In the genomic region with DNA sequence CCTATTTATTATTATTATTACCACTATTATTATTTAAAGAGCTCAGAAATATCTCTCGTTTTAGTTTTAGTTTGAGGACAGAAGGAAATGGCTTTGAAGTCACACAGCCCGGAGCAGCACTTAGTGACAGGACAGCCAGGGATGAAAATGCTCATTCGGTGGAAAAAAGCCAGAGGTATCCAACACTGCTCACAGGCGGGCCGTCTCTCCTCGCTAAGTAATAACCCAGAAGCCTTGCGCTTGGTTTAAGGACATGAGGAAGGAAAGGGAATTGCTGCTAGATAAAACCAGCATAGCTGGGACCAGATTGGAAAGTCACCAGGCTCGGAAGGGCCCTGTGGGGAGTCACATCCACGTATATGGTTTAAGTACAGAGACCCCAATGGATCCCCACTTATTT, we compare ENCODE assay signal across 10 mouse cellular contexts. TPM values are rescaled to one million over a fixed set of nuclear protein-coding genes. Genes with fewer than 3 reads are reported as not detected.
DNase-seq lines count a peak whose midpoint lies in the region; ATAC-seq and TF ChIP-seq lines count a peak whose summit lies in the region.
"Had no signal": no experiment of that assay in that cellular context is flagged by ENCODE, and none has a peak within 500 bp of the region (broad histone marks: within the 10 kb centered on the region; RNA-seq: fewer than 3 reads in every experiment).

No protein-coding gene starts in this region.

- peak; percentile 4; the same call in 1 of the 2 replicates for TF ChIP-seq CTCF in gastrocnemius, adult 2 months (IDR thresholded peaks at IDR 0.05)

- peaks cover 6 to 27% of the 10 kb centered on the region in 2 experiments for H3K4me1 ChIP-seq in ES-E14 (ENCODE audit: control insufficient read depth in 2 of 2, insufficient read depth in 2 of 2, low read length in 2 of 2, poor library complexity in 1 of 2)
- peaks cover 16 to 39% of the 10 kb centered on the region in 2 experiments for H3K4me1 ChIP-seq in heart, embryonic 14.5 days (ENCODE audit: control insufficient read depth in 2 of 2, insufficient read depth in 2 of 2, low read length in 2 of 2)
- H3K4me1 ChIP-seq in limb, embryonic 15.5 days, result peaks cover 44% of the 10 kb centered on the region

- no peak overlapping the region for H3K9ac ChIP-seq in ES-E14 (ENCODE audit: insufficient read depth, low read depth, low read length, poor library complexity, severe bottlenecking)
- peak overlapping the region; percentile 21; the same call in 1 of the 2 replicates for H3K9ac ChIP-seq in heart, embryonic 14.5 days (ENCODE audit: low read length)
- H3K9ac ChIP-seq in limb, embryonic 15.5 days, result no peak overlapping the region
- H3K9ac ChIP-seq: embryonic facial prominence, embryonic 15.5 days had no signal

- peak; percentile 50 for DNase-seq in gastrocnemius, adult 2 months
- no peak for DNase-seq in gastrocnemius, postnatal 10 days
- no peak for DNase-seq in ES-E14 (ENCODE audit: low read depth, low spot score)
- DNase-seq in thymus, postnatal 0 days (ENCODE audit: low spot score), result no peak
- no peak for DNase-seq in left cerebral cortex, adult 9 months (ENCODE audit: low spot score in 2 of 2)
- no peak for DNase-seq in left cerebral cortex, adult 11 months (ENCODE audit: low spot score)

- H3K27ac ChIP-seq in gastrocnemius, adult 2 months, result peak overlapping the region; percentile 71
- H3K27ac ChIP-seq in ES-E14 (ENCODE audit: insufficient read depth, low read depth, low read length, poor library complexity, severe bottlenecking), result peak overlapping the region; percentile 22; the same call in 1 of the 2 replicates
- peak overlapping the region; percentile 21 to 53; a peak in 3 of 4 replicates for H3K27ac ChIP-seq in heart, embryonic 14.5 days (replicated peaks in 1 of 2; ENCODE audit: control insufficient read depth in 1 of 2, insufficient read depth in 1 of 2, low read depth in 2 of 2, low read length in 2 of 2)
- H3K27ac ChIP-seq in limb, embryonic 15.5 days, result peak overlapping the region; percentile 33; the same call in 1 of the 2 replicates
- H3K27ac ChIP-seq: macrophage had no signal

- ATAC-seq in heart, embryonic 14.5 days (ENCODE audit: insufficient number of reproducible peaks, insufficient read depth, low FRiP score, low read depth), result no peak
- ATAC-seq in limb, embryonic 15.5 days (ENCODE audit: insufficient number of reproducible peaks, low FRiP score, low TSS enrichment, low read depth), result no peak

- H3K4me3 ChIP-seq in gastrocnemius, adult 2 months, result peak overlapping the region; percentile 45
- H3K4me3 ChIP-seq in ES-E14 (ENCODE audit: insufficient read depth in 1 of 2, low read depth in 1 of 2, low read length in 2 of 2, poor library complexity in 1 of 2, severe bottlenecking in 1 of 2), result no peak overlapping the region
- H3K4me3 ChIP-seq in heart, embryonic 14.5 days (ENCODE audit: control insufficient read depth in 1 of 2, insufficient read depth in 1 of 2, low read depth in 1 of 2, low read length in 2 of 2), result no peak overlapping the region
- H3K4me3 ChIP-seq in limb, embryonic 15.5 days, result no peak overlapping the region
- H3K4me3 ChIP-seq: embryonic facial prominence, embryonic 15.5 days had no signal

- H3K4me2 ChIP-seq in heart, embryonic 14.5 days (ENCODE audit: low read length), result peak overlapping the region; percentile 2
- no peak overlapping the region for H3K4me2 ChIP-seq in limb, embryonic 15.5 days
- H3K4me2 ChIP-seq: embryonic facial prominence, embryonic 15.5 days had no signal

- no peaks in the 10 kb centered on the region for H3K9me3 ChIP-seq in ES-E14 (ENCODE audit: control insufficient read depth, insufficient read depth, low read depth, low read length)
- H3K9me3 ChIP-seq in heart, embryonic 14.5 days (ENCODE audit: control insufficient read depth, low read length), result no peaks in the 10 kb centered on the region
- no peaks in the 10 kb centered on the region for H3K9me3 ChIP-seq in limb, embryonic 15.5 days
- H3K9me3 ChIP-seq: embryonic facial prominence, embryonic 15.5 days had no signal

- in situ Hi-C loops in ES-E14 (cut with MboI; ENCODE audit: low sequenced_read_pairs in 2 of 2, unreplicated experiment in 2 of 2), result no loop called here

- intact Hi-C loops in gastrocnemius, adult 2 months (cut with DNase I), result loop anchor here (5.0 kb wide), 1 partner anchor 34 kb away; the partner anchor contains the start of gene Nxn

- H3K36me3 ChIP-seq in ES-E14 (ENCODE audit: control insufficient read depth, insufficient read depth, low read length, poor library complexity, severe bottlenecking), result no peaks in the 10 kb centered on the region
- 0 out of 2 replicates have a peak, but pooled peaks cover 4% of the 10 kb centered on the region for H3K36me3 ChIP-seq in heart, embryonic 14.5 days (ENCODE audit: control insufficient read depth, insufficient read depth, low read length)
- no peaks in the 10 kb centered on the region; the same call in 1 of the 2 replicates for H3K36me3 ChIP-seq in limb, embryonic 15.5 days

- WGBS in heart, embryonic 14.5 days, result 17% methylated on average over 9 of the region's 9 CpGs
- 17% methylated on average over 9 of the region's 9 CpGs for WGBS in limb, embryonic 15.5 days

- H3K27me3 ChIP-seq in heart, embryonic 14.5 days (ENCODE audit: control insufficient read depth, insufficient read depth, low read length), result no peaks in the 10 kb centered on the region
- H3K27me3 ChIP-seq in limb, embryonic 15.5 days, result no peaks in the 10 kb centered on the region
- H3K27me3 ChIP-seq: embryonic facial prominence, embryonic 15.5 days had no signal

TF ChIP-seq in ES-E14, 5 proteins besides CTCF, POLR2A, EP300 and RAD21:
- TF ChIP-seq HCFC1 (IDR thresholded peaks at IDR 0.05; ENCODE audit: borderline replicate concordance, insufficient read depth, low read length), result no peak
- TF ChIP-seq ZNF384 (IDR thresholded peaks at IDR 0.05; ENCODE audit: low read depth, low read length), result no peak
- no peak for TF ChIP-seq CHD2 (IDR thresholded peaks at IDR 0.05; ENCODE audit: low read depth, low read length)
- no peak for TF ChIP-seq ZC3H11A (IDR thresholded peaks at IDR 0.05; ENCODE audit: borderline replicate concordance, low read depth, low read length)
- no peak for TF ChIP-seq MAFK (IDR thresholded peaks at IDR 0.05; ENCODE audit: insufficient read depth, low read depth, low read length)

RNA-seq across cellular contexts. Expression of gene Nxn, which starts 35.3 kb away (rescaled TPM):
- total RNA-seq in gastrocnemius, adult 2 months (2021), result 10 to 100 TPM; 42.0 to 49.3 TPM
- total RNA-seq in gastrocnemius, postnatal 10 days (2021), result 10 to 100 TPM; 37.3 to 38.0 TPM
- total RNA-seq in ES-E14 (2012; rRNA removed), result 42.5 and 48.0 TPM in 2 replicates
- polyA plus RNA-seq in heart, embryonic 14.5 days (2014; fragmentation: Nextera tagmentation; extraction: Ambion mirVana), result 23.7 and 26.8 TPM in 2 replicates
- polyA plus RNA-seq in limb, embryonic 15.5 days (2015; fragmentation: Nextera tagmentation; extraction: Ambion mirVana), result 48.1 and 60.8 TPM in 2 replicates
- polyA plus RNA-seq in thymus, postnatal 0 days (2015; fragmentation: Nextera tagmentation; extraction: Ambion mirVana), result 32.2 and 33.8 TPM in 2 replicates

RNA-seq across cellular contexts. Expression of gene Timm22, which starts 43.1 kb away (rescaled TPM):
- total RNA-seq in gastrocnemius, adult 2 months (2021), result 10 to 100 TPM; 29.0 to 45.0 TPM
- 10 to 100 TPM; 40.1 to 55.2 TPM for total RNA-seq in gastrocnemius, postnatal 10 days (2021)
- total RNA-seq in ES-E14 (2012; rRNA removed), result 72.1 and 74.5 TPM in 2 replicates
- polyA plus RNA-seq in heart, embryonic 14.5 days (2014; fragmentation: Nextera tagmentation; extraction: Ambion mirVana), result 93.4 and 96.2 TPM in 2 replicates
- polyA plus RNA-seq in limb, embryonic 15.5 days (2015; fragmentation: Nextera tagmentation; extraction: Ambion mirVana), result 101 and 107 TPM in 2 replicates
- 116 and 117 TPM in 2 replicates for polyA plus RNA-seq in thymus, postnatal 0 days (2015; fragmentation: Nextera tagmentation; extraction: Ambion mirVana)
